Mouse (Mus musculus) ovary, postnatal 14 days (tissue): ENCODE measurements around the gene Gm13283.
"Not testable (repeated sequence)": the region's sequence is repeated elsewhere in the genome, so short reads cannot be mapped to it uniquely, and the experiment has no call there.

Source experiments
- DNase-seq: peaks from one replicate; pipeline ENCODE4 v3.0.0; 2022; ENCODE audit warnings: low spot score

Gene Gm13283

GRCm38 (mm10) chr4:88759610-88760268, at the start of gene Gm13283:
Gm13283 (plus strand) TSS chr4:88760119.
- peak; percentile 34 for DNase-seq

GRCm38 (mm10) chr4:88714281-88714680, 45.6 kb upstream of the Gm13283 start:
- no peak for DNase-seq

DNA sequence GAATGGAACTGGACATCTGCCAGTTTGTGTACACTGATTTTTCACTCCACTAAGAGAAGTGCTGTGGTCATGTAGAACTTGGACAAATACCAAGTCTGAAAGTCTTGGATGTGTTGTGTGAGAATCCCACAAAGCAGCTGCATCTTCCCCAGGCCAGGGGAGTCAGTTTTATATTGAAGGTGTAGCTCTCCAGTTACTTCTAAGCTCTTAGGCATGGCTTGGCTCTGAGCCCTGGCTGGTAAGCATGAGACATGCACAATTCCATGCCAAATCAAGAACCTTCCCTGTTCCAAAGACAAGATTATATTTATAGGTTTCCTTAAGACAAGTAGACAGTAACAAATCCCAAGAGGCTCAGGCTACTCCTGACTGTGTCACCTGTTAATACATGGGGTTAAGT, 44.9 kb upstream of the Gm13283 start:
- no peak for DNase-seq

DNA sequence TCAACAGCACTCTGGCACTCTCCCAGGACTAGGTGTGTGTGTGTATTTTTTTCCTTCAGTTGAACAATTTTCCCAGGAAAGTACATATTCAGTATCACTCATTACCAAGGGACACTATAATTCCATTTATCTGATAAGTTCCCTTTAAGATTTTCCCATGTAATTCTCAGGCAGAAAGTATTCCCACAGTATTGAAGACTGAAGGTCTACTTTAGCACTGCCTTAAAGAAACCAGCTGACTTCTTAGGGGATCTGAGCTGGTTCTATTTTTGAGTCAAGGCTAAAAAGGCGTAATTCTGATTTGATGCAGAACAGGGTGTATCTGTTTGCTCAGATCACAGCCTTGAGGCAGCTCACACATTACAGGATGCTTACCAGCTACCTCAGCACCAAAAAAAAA, 41.2 kb upstream of the Gm13283 start:
- DNase-seq = no peak

- peak; percentile 83 for DNase-seq
Observed at GRCm38 (mm10) chr4:88721791-88722721, 37.9 kb upstream of the Gm13283 start, which contains the start of the genes Gm26566 and Klhl9. Gm26566 (plus strand) TSS chr4:88721805. Klhl9 (minus strand) TSS chr4:88722465.

GRCm38 (mm10) chr4:88723497-88724090, 36.3 kb upstream of the Gm13283 start:
- no peak for DNase-seq

DNA sequence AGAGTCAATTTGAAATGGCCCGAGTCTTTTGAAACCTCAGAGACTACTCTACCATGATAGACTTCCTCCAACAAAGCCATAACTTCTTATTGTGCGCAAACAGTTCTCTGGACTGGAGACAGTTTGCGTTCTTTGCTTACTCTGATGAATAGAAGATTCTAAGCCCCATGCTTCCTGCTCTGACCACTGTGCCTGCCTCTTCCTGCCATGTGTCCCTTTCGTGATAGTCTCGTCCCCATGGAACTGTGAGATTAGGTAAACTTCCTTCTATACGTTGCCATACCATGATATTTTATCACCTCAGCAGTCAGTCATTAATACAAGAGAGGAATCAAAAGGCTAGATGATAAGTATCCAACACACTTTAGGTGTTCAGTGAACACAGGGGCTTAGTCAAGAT, 33.2 kb upstream of the Gm13283 start:
- no peak for DNase-seq

DNA sequence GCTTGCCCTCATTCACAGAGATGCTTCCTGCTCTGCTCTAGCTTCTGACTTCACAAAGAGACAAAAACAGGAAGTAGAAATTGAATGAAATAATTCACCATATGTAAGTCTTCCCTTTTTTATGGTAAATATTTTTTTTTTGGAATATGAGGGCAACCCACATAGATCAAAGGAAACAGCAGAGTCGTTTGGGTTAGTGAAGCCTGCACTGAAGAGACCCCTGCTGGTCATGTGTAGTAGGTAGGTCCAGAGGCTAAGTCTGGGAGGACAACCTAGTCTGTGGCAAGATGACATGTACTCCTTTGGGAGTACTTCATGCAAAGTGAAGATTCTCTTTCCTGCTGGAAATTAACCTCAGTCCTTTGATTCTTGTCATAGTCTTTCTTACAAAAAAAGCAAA, 32.6 kb upstream of the Gm13283 start:
- no peak for DNase-seq

DNA sequence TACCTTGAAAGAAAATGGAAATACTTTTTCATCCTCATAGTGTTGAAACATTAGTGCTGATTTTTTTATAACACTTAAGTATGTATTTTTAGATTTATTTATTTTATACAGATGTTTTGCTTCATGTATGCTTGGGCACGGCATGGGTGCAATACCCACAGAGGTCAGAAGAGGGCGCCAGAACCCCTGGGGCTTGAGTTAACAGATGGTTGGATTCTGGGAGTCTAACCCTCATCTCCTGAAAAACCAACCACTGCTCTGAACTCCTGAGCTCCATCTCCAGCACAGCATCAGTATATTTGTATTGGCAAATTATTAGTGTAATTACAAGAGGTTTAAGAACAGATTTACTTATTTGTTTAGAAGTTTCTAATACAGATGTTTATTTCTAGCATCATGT, 21.4 kb upstream of the Gm13283 start:
- DNase-seq = peak; percentile 66

DNA sequence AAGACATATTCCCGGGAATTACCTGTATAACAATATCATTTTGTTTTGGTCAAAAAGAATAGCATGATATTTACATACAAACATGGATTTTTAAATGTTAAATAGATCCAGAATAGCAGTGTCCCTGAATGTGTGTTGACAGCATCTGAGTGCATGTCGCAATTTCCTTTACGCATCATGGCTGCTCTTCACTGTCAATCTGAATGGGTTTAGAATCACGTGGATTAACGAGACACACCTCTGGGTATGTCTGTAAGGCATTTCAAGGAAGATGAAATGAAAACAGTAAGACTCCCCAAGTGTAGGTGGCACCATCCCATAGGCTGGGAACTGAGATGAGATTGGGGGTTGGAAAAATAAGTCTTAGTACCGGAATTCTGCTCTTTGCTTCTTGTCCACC, 20.9 kb upstream of the Gm13283 start:
- DNase-seq = no peak

GRCm38 (mm10) chr4:88741426-88741825, 18.5 kb upstream of the Gm13283 start:
- DNase-seq = no peak

GRCm38 (mm10) chr4:88742771-88743371, 17.0 kb upstream of the Gm13283 start:
- no peak for DNase-seq

GRCm38 (mm10) chr4:88744207-88744606, 15.7 kb upstream of the Gm13283 start:
- DNase-seq = no peak

GRCm38 (mm10) chr4:88749926-88750325, 10.0 kb upstream of the Gm13283 start:
- DNase-seq = no peak

- peak; percentile 73 for DNase-seq
Observed at GRCm38 (mm10) chr4:88754818-88755340, 5.0 kb upstream of the Gm13283 start, which contains the start of gene Gm13271. Gm13271 (plus strand) TSS chr4:88754868.

- DNase-seq = not testable (repeated sequence)
Observed at GRCm38 (mm10) chr4:88756581-88757513, 3.1 kb upstream of the Gm13283 start.

- peak; percentile 87 for DNase-seq
Observed at GRCm38 (mm10) chr4:88757628-88758031, 2.3 kb upstream of the Gm13283 start.

GRCm38 (mm10) chr4:88758751-88759150, 1.2 kb upstream of the Gm13283 start:
- DNase-seq = not testable (repeated sequence)

- DNase-seq = peak; percentile 42
Observed at GRCm38 (mm10) chr4:88760431-88760830, 512 bp downstream of the Gm13283 start.

DNA sequence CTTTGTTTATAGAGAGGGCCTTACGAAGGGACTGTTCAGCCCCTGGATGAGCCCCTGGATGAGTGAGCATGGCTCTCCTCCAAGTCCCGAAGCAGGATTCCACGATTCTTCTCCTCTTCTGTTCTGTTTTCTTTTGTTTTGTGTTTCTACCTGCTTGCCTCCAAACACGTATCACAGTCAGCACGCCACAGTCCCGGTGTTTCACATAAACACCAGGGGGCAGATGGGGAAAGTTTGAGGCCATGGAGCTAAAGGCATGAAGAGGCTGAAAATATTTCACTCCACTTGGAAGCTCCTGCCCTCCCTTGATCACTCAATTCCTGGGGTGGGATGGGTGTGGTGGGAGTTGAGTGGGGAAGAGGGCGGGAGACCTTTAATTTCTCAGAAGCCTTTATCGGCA, 1.9 kb downstream of the Gm13283 start:
- DNase-seq = peak; percentile 65

- DNase-seq = not testable (repeated sequence)
Observed at GRCm38 (mm10) chr4:88762341-88762740, 2.4 kb downstream of the Gm13283 start.
